Mouse (Mus musculus): ENCODE data around the gene Jsrp1. TPM values are rescaled to one million over a fixed set of nuclear protein-coding genes. Genes with fewer than 3 reads are reported as not detected.
A peak's percentile ranks its signal among the peaks of the same experiment; 100 is the strongest.

The Jsrp1 gene
- total and polyA plus RNA-seq, 3 experiments: 0.07 TPM; not detected in 2

DNA sequence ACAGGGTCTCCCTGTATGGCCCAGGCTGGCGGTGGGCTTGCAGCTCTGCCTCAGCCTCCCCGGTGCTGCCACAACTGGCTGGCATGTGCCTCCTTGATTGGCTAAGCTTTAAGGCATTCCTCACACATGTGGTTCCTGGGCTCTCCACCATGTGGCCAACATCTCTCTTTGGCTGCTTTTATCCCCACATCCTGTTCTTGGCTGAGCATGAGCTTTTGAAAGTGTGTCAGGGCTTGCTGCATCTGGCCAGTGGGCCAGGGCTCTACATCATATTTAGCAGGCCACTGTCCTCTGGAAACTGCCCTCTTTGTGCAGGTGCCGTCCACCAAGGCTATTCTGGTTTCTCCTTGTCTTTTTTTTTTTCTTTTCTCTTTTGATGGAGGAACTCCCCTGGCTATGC is 43.0 kb upstream of the Jsrp1 start:
- Histone ChIP-seq H3K9me3 (replicated peaks) (no peaks in the 10 kb centered on the region), H3K4me1 (ENCODE audit: insufficient read depth, low read depth, low read length) (peaks cover 89% of the 10 kb centered on the region), H3K36me3 (replicated peaks) (peaks cover 69% of the 10 kb centered on the region), H3K27me3 (ENCODE audit: insufficient read depth, low read length) (no peaks in the 10 kb centered on the region), H3K4me3 (ENCODE audit: low read depth, low read length) (peak overlapping the region; percentile 80)
- TF ChIP-seq TAL1 (conservative IDR thresholded peaks at IDR 0.05; ENCODE audit: low read depth, low read length): no peak
- TF ChIP-seq POLR2AphosphoS5 (IDR thresholded peaks at IDR 0.05; ENCODE audit: insufficient replicate concordance, low read depth, low read length): no peak
- TF ChIP-seq GATA1 (IDR thresholded peaks at IDR 0.05; ENCODE audit: borderline replicate concordance, low read length): no peak
- no peak for TF ChIP-seq CTCF (IDR thresholded peaks at IDR 0.05; ENCODE audit: low read depth, low read length)
- ATAC-seq (ENCODE audit: extremely low read depth, insufficient number of reproducible peaks, low FRiP score, poor library complexity, severe bottlenecking) (no peak), DNase-seq (ENCODE audit: low spot score) (peak; percentile 69)

DNA sequence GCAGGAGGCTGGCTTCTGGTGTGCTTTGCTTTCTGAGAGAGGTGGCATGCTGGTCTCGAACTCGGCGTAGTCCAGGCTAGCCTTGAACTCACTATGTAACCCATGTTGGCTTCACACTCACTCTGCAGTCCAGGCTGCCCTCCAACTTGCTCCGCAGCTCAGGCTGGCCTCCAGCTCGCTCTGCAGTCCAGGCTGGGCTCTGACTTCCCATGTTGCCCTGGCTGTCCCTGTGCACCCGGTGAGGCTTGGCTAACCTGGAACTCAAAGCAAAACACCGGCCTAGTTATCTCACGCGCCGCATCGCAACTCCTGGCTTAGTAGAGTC is 42.4 kb upstream of the Jsrp1 start:
- H3K27me3 ChIP-seq (ENCODE audit: insufficient read depth, low read length): no peaks in the 10 kb centered on the region
- TF ChIP-seq CTCF (IDR thresholded peaks at IDR 0.05; ENCODE audit: low read depth, low read length) (no peak), GATA2 (IDR thresholded peaks at IDR 0.05; ENCODE audit: borderline replicate concordance, low read depth, low read length) (no peak)
- H3K9me3 ChIP-seq (replicated peaks): no peaks in the 10 kb centered on the region
- DNase-seq (ENCODE audit: low spot score): no peak
- ATAC-seq (ENCODE audit: extremely low read depth, insufficient number of reproducible peaks, low FRiP score, poor library complexity, severe bottlenecking): no peak
- peak overlapping the region; percentile 80 for H3K4me3 ChIP-seq (ENCODE audit: low read depth, low read length)
- H3K4me1 ChIP-seq (ENCODE audit: insufficient read depth, low read depth, low read length): peaks cover 85% of the 10 kb centered on the region
- peaks cover 69% of the 10 kb centered on the region for H3K36me3 ChIP-seq (replicated peaks)

DNA sequence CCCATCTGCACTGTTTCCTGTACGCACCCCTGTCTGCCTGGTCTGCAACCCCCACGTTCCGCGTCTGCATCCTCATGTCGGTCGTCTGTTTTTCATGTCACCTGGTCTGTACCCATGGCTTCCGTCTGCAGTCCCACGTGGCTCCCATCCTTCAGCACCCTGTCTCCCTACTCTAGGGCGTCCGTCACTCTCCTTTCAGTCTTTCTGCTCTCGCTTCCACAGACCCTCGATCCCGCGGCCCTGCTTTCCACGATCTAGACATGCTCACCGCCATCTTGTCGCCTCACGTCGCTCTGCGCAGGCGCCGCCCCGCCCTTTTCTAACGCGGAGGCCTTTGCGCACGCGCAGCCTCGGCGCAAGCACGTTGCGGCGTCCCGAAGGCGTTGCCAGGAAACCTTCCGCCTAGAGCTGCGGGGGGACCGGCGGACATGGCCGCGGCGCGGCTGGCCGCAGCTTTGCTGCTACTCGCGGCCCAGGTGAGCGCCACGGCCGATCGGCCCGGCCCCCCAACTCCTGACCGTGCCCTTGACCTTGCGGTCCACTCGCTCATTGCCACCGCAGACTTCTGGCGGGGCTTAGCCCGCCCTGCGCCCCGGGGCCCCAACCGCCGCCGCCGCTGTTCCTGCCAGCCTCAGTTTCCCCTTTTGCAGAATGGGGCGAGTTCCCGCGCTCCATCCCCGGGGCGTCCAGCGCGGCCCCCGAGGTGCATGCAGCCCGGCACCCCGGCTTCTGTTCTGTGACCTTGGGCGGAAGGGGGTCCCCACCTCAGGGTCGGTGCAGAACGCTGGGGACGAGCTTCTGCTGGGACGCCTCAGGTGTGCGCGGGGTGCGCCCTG is 41.8 kb upstream of the Jsrp1 start, which contains the start of the genes Lsm7 and Sppl2b:
Lsm7 (minus strand) TSS at position 297 of the 836 bp plus-strand sequence.
Sppl2b (plus strand) TSS at position 363 of the 836 bp plus-strand sequence.
- TF ChIP-seq POLR2AphosphoS5 (IDR thresholded peaks at IDR 0.05; ENCODE audit: insufficient replicate concordance, low read depth, low read length): no peak
- TF ChIP-seq GATA2 (IDR thresholded peaks at IDR 0.05; ENCODE audit: borderline replicate concordance, low read depth, low read length): no peak
- H3K4me3 ChIP-seq (ENCODE audit: low read depth, low read length): peak within 1 kb of the TSS; percentile 80
- DNase-seq (ENCODE audit: low spot score) (peak; percentile 95), ATAC-seq (ENCODE audit: extremely low read depth, insufficient number of reproducible peaks, low FRiP score, poor library complexity, severe bottlenecking) (peak; percentile 7)
- H3K4me1 ChIP-seq (ENCODE audit: insufficient read depth, low read depth, low read length): peaks cover 87% of the 10 kb centered on the region
- H3K9me3 ChIP-seq (replicated peaks): no peaks in the 10 kb centered on the region
- H3K36me3 ChIP-seq (replicated peaks): peaks cover 71% of the 10 kb centered on the region
- no peaks in the 10 kb centered on the region for H3K27me3 ChIP-seq (ENCODE audit: insufficient read depth, low read length)

DNA sequence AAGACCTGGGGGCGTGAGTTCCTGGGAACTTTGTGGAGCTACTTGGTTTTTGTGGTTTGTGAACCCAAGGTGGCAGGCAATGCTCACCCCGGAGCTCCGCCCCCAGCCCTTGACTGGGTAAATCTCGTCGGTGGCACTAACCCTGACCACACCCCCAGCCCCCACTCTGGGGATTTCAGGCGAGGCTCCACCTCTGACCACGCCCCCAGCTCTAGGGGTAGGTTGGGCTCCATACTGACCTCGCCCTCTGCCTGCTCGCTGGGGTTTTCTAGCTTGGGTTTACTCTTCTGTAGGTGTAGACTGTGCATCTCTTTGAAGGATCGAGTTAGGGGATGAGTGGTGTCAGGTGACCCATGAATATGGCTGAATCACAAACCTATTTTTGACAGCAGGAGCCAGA is 35.3 kb upstream of the Jsrp1 start:
- TF ChIP-seq POLR2AphosphoS5 (IDR thresholded peaks at IDR 0.05; ENCODE audit: insufficient replicate concordance, low read depth, low read length) (no peak), TAL1 (conservative IDR thresholded peaks at IDR 0.05; ENCODE audit: low read depth, low read length) (no peak)
- Histone ChIP-seq H3K27me3 (ENCODE audit: insufficient read depth, low read length) (peaks cover 35% of the 10 kb centered on the region), H3K36me3 (replicated peaks) (peaks cover 45% of the 10 kb centered on the region), H3K4me1 (ENCODE audit: insufficient read depth, low read depth, low read length) (peaks cover 52% of the 10 kb centered on the region), H3K4me3 (ENCODE audit: low read depth, low read length) (no peak overlapping the region; the same call in 1 of the 2 replicates), H3K9me3 (replicated peaks) (no peaks in the 10 kb centered on the region)
- ATAC-seq (ENCODE audit: extremely low read depth, insufficient number of reproducible peaks, low FRiP score, poor library complexity, severe bottlenecking) (peak; percentile 85), DNase-seq (ENCODE audit: low spot score) (peak; percentile 76)

GRCm38 (mm10) chr10:80845732-80846131 is 32.4 kb upstream of the Jsrp1 start:
- ATAC-seq (ENCODE audit: extremely low read depth, insufficient number of reproducible peaks, low FRiP score, poor library complexity, severe bottlenecking) (no peak), DNase-seq (ENCODE audit: low spot score) (no peak)
- no peak overlapping the region for H3K4me3 ChIP-seq (ENCODE audit: low read depth, low read length)
- TF ChIP-seq TAL1 (conservative IDR thresholded peaks at IDR 0.05; ENCODE audit: low read depth, low read length) (no peak), CTCF (IDR thresholded peaks at IDR 0.05; ENCODE audit: low read depth, low read length) (no peak), GATA1 (IDR thresholded peaks at IDR 0.05; ENCODE audit: borderline replicate concordance, low read length) (no peak), POLR2AphosphoS5 (IDR thresholded peaks at IDR 0.05; ENCODE audit: insufficient replicate concordance, low read depth, low read length) (no peak), GATA2 (IDR thresholded peaks at IDR 0.05; ENCODE audit: borderline replicate concordance, low read depth, low read length) (no peak)
- peaks cover 30% of the 10 kb centered on the region for H3K4me1 ChIP-seq (ENCODE audit: insufficient read depth, low read depth, low read length)
- peaks cover 63% of the 10 kb centered on the region for H3K27me3 ChIP-seq (ENCODE audit: insufficient read depth, low read length)
- no peaks in the 10 kb centered on the region for H3K9me3 ChIP-seq (replicated peaks)
- peaks cover 17% of the 10 kb centered on the region for H3K36me3 ChIP-seq (replicated peaks)

DNA sequence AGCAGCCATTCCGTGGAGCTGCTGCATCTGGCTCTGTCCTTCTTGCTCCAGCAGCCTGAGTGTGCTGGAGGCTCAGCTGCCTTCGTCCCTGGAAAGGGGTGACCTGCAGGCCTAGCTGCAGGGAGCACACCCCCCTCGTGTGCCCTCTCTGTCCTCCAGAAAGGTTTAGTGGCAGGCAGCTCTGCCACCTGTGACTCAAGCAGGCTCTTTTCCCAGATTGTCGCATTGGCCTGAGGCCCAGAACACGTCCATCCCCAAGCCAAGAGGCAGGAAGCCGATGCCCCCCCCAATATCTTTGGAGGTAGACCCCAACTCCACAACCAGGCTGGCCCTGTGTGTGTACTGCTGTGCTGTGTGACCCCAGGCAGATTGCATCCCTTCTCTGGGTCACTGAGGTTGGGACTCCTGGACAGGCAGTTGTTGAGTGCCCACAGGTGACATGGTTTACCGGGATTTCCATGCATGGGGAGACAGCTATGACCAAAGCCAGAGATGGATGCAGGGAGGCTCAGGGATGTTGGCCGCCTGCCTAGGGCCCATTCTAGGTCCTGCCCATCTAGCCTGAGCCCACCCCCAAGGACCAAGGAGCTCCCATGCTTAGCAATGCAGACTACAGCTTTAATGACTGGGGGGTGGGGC is 31.9 kb upstream of the Jsrp1 start:
- ATAC-seq (ENCODE audit: extremely low read depth, insufficient number of reproducible peaks, low FRiP score, poor library complexity, severe bottlenecking): no peak
- TF ChIP-seq TAL1 (conservative IDR thresholded peaks at IDR 0.05; ENCODE audit: low read depth, low read length) (no peak), GATA2 (IDR thresholded peaks at IDR 0.05; ENCODE audit: borderline replicate concordance, low read depth, low read length) (no peak), GATA1 (IDR thresholded peaks at IDR 0.05; ENCODE audit: borderline replicate concordance, low read length) (no peak), POLR2AphosphoS5 (IDR thresholded peaks at IDR 0.05; ENCODE audit: insufficient replicate concordance, low read depth, low read length) (no peak), CTCF (IDR thresholded peaks at IDR 0.05; ENCODE audit: low read depth, low read length) (no peak)

More for the DNA sequence above, 31.9 kb upstream of the Jsrp1 start:
- no peaks in the 10 kb centered on the region for H3K9me3 ChIP-seq (replicated peaks)
- peaks cover 25% of the 10 kb centered on the region for H3K4me1 ChIP-seq (ENCODE audit: insufficient read depth, low read depth, low read length)
- H3K36me3 ChIP-seq (replicated peaks): peaks cover 12% of the 10 kb centered on the region
- H3K4me3 ChIP-seq (ENCODE audit: low read depth, low read length): no peak overlapping the region
- H3K27me3 ChIP-seq (ENCODE audit: insufficient read depth, low read length): peaks cover 69% of the 10 kb centered on the region
- no peak for DNase-seq (ENCODE audit: low spot score)

Measured in G1E (cell line).